Mouse (Mus musculus) c-Kit-positive CD71-negative TER-119-negative erythroid progenitor cells, embryonic 14.5 days (primary cell): ENCODE data around the gene Nod1.
"Not testable (repeated sequence)": the region's sequence is repeated elsewhere in the genome, so short reads cannot be mapped to it uniquely, and the experiment has no call there.

Source experiments
- DNase-seq: peaks from one replicate; pipeline ENCODE4 v3.0.0-alpha.2; 2013; ENCODE audit warnings: low read depth

The Nod1 gene

DNA sequence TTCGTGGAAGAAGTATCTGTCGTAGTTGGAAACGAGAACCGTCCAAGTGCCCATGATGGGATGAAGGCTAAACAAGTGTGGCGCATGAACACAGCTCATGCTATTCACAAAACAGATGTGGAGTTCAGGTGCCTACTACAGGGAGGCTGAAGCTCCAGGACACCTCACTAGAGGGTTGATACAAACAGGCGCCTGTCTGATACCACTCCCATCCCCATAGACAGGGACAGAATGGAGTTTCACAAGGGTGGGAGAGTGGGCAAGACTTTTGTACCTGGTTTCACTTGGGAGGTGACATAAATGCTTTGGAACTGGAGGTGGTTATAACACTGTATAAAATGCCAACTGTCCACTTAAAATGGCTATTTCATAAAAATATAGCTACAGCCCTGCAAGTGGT is 7.0 kb upstream of the Nod1 start:
- no peak for DNase-seq

DNA sequence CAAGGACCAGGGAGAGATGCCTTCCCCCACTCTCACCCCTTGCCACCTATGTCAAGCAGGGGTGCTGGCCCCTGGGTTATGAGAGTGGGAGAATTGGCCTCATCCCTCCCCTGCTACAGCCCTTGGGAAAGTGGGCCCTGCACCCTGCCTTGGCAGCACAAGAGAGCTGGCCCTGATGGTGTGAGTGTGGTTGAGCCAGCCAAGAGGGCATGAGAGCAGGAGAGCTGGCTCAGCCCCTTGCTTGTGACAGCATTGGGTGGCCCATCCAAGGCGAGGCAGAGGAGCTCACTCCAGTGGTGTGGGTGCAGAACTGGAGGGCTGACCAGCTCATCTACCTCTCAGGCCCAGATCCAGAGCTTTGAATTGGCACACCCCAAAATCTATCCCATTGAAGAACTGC is 3.2 kb upstream of the Nod1 start:
- no peak for DNase-seq

DNA sequence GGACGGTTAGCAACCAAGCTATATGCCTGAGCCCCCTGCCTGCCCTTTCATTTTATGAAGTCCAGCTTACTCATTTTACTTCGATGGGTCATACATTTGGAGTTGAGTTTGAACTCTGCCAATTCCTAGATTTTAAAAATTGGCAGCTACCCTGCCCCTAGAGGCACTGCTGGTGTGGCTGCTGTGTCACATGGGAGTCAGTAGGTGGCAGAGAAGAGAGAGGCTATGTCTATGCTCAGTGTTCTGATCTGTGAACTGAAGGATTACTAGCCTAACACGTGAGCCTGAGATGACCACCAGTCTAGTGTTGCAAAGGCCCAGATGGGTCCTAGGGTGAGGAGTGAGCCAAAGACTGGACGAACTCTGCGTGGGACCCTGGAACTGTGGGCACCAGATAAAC is 2.1 kb upstream of the Nod1 start:
- DNase-seq = no peak

DNA sequence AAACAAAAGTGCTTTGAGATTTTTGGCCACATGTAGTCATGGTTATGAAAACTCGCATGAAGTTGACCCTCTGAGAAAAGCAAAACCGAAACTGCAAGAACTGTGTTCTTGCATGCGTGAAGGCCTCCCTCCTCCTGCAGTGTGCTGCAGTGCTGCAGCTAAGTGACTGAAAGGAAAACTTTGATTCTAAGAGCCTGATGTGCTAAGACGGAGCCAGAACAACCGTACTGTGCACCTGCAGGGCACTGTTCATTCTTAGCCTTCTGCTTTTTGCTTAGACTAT is 458 bp upstream of the Nod1 start:
- DNase-seq = no peak

DNA sequence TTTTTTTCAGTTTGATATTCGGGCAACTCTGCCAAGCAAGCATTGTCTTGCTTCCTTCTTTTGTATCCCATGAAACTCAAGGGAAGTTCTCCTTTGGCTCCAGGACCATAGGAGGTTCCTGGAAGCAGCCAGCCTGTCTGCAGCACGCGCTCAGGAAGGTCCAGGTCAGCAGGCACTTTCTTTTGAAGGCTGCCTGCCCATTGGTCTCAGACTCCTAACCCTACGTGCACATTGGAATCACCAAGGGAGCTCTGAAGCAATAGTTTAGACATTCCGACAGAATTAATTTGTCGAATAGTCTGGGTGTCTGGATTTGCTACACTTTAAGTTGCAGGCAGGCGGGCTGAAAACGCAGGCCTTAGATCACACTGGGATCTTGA is 691 bp downstream of the Nod1 start:
- no peak for DNase-seq

DNA sequence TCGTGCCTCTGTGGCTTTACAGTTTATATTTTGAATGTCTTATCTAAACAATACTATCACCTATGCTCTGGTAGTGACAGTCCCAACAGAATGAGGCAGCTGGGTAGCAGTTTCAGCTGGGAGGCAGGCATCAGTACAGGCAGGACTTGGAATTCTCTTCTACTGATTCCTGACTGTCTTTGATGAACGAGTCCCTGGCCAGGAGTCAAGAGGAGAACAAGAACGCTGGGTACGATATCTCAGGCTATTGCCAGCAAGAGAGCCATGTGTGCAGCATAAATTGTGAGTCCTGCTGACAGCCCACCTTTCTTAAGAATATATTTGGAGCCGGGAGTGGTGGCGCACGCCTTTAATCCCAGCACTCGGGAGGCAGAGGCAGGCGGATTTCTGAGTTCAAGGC is 1.9 kb downstream of the Nod1 start:
- DNase-seq = no peak

DNA sequence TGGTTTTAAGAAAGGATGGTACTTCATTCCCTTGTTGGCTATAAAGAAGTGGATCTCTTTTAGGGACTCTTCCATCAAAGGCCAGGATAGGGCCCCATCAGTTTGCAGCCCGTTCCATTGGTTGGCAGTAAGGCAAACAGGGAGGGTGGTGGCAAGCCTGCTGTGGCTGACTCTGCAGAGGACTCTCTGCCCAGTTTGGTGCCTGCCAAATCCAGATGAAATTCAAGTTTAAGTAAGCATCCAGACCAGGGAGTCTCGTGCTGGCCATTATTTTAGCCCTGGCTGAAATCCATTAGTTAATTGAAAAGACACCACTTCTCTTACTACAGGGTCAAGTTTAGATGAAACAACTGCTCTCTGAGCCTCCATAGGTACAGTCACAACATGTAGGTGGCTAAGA is 2.6 kb downstream of the Nod1 start:
- DNase-seq = no peak

DNA sequence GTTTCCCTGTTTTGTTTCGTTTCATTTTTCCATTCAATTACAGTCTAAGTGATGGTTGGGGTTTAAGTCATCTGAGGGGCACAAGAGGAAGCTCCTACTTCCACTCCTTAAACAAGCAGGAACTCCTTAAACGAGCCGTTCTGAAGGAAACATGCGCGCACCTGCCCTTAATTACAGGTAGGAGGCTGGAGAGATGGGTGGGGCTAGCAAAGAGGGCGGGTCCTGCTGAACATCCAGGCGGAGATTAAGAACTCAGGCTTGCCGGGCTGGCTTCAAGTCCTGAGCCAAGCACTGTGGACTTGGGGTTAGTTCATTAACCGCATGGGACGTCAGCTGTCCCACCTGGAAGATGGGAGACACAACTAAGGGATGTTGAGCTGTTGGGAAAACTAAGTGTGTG is 4.8 kb downstream of the Nod1 start:
- no peak for DNase-seq

DNA sequence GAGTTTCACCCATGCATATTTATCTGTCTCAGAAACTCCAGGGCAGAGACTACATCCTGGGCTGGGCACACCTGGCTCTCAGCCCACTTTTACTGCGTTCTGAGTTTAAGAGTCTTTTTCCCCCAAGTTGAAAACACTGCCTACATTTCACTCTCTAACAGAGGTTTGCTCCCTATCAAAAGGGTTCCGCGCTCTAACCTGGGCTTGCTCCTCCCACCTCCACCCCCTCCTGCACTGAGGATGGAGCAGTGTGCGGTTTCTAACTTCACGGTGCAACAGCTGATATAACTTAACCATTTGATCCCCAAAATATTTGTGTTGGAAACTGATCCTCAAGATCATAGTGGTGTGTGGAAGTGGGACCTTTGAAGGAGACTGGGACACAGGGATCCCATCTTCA is 7.2 kb downstream of the Nod1 start:
- no peak for DNase-seq

DNA sequence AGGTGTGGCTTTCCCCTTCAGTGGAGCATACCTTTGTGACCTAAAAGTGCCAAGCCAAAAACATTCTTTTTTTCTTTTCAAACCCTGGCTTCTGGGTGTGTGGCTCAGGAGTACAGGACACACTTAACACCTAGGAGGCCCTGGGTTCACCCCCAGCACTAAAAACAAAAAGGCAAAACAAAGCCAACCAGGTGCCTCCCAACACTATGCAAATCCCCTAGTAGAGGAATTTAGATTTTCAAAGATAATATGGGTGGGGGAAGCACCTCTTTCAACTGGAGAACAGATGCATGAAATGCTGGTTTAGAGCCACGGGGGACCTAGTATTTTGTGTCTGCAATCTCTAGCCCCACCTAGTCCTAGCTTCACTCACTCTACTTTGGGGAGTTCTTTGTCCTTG is 7.7 kb downstream of the Nod1 start:
- DNase-seq = no peak

DNA sequence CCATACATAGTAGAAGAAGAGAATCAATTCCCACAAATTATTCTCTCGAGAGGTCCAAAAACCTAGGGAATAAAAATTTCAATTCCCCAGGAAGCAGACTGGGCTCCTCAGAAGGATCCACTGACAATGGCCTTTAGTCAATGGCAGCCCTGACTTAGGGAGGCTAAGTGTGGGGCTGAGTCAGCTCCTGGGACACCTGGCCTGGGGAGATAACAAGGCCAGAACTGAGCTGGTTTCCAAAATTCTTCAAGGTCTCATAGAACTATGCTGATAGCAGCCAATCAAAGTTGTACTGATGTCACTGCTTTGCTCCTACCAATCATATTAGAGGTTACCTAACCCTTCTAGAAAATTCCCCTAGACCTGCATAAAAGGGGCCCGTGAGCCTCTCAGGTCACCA is 8.8 kb downstream of the Nod1 start:
- DNase-seq = no peak

DNA sequence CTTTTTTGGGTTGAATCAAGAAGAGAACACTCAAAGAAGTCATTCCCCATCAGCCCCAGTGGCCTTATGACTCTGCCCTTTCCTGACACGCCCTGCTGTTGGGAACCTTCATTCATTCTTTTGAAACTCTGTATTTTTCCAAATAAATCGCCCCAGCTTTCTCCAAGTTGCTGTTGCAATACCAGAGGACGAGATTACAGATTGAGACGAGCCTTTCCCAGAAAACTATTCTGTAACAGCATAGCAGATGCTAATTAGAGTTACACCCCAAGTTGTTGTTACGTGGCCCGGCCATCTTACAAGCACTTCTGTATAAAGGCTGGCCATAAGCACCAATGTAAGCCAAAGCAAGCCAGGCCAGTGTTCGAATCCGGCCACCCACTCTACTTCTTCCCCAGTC is 14.8 kb downstream of the Nod1 start:
- DNase-seq = no peak

DNA sequence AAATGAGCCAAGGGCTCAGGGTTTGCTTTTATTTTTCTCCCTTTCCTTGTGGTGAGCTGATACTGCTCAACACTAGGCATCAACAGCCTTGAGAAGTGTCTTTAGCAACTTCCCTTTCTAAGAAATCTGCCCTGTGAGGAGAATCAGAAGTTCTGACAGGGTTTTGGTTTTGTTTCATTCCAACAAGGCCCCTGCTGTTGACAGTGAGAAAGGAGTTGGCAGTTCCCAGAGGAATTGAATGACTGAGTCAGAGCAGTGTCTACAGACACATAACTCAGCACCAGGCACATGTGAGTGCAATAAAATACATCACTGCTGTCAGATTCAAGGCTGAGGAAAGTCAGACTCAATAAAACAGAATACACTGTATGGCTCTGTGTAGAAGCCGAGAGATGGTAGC is 16.0 kb downstream of the Nod1 start:
- no peak for DNase-seq

DNA sequence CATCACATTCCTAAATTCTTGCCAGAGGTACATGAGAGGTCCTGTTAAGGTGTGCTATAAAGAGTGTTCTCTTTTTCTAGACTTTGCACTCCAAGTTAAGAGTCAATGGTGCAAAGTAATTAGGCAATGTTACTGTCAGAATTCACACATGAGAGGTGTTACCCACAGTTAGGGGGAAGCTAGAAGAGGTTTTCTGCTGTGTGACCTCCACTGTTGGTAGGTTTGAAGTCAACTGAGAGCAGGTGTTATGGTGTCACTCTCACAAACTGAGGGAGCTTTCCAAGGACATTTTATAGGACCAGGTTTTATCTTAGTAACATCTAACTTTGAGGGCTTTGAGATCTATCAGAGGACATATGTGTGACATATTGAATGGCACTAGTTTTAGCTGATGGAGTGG is 16.5 kb downstream of the Nod1 start:
- no peak for DNase-seq

DNA sequence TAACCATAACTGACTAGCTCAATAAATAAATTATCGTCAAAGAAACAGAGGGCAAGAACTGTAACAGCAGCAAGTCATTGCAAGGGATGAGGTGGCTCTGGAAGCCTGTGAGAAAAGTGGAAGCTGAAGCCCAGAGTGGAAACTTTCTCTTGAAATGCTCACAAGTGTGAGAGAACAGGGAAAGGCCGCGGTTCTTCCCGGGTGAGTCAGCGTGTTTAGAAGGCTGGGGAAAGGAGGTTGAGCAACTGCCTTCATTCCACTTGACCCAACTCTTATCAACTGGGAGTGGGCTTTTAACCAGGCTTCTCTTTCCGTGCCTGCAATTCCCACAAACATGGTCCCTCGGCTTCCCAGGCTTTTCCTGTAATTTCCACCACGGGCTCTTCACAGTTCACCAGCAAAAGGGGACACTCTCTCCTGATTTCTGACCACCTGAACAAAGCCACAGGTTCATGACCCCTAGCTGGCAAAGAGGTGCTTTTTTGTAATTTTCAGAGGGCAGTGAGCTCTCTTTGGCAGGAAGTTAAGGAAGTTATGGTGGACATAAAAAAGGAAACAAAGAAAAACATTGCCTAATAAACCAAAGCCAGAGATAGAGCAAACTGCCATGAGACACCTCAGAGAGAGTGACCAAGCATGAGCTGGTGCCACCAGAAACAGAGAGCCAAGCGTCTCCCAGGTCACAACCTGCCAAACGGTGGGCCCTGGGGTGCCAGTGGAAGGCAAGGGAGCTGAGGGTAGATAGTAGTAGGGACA is 17.6 kb downstream of the Nod1 start:
- DNase-seq = no peak

DNA sequence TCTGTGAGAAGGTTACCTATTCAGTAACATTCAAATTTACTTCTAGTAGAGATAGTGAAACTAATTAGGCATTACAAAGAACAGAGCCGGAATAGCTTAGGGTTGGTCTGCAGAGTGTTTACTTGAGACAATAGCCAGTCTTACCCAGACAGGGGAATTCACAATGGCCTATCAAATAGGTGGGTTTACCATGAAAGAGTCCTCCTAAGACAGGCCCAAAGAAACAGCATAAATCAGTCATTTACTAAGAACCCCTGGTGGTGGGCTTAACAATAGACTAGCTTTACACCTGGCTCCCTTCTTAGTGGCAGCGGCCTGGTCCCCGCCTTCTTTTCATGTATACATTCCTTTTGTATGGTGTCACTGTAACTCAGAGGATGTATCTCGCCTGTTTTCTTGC is 19.0 kb downstream of the Nod1 start:
- not testable (repeated sequence) for DNase-seq

DNA sequence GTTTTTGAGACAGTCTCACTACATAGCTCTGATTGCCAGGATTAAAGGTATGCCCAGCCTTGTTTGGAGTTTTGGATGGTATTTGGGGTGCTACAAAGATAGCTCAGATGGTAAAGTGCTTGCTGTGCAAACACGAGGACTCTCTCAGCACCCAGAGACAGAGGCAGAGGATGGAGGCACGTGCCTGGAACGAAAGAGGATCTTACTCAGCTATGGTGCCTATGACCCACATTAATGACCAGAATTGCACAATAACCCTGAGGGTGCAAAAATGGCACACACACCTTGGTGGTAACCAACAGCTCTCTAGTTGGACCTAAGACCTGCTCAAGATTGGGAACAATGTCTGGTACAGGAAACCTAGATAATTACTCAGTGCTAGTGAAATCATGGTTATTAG is 19.9 kb downstream of the Nod1 start:
- DNase-seq = no peak

DNA sequence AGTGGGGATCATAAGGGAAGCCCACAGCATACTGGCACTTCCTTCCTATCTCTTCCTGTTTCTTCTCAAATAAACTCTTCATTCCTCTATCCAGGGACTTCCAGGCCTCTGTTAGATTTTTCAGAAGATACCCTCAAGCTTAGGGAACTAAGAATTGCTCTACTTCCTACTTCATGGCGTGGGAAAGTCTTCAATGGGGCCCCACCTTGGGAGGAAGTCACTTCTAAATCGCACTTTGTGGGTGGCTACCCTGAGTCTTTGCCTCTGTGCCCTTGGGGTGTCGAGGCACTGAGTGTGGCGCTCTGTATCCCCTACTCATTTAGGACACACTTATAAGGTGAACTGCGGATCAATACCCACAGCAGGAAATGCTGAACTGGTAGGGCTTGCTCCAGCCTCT is 23.7 kb downstream of the Nod1 start:
- DNase-seq = no peak

DNA sequence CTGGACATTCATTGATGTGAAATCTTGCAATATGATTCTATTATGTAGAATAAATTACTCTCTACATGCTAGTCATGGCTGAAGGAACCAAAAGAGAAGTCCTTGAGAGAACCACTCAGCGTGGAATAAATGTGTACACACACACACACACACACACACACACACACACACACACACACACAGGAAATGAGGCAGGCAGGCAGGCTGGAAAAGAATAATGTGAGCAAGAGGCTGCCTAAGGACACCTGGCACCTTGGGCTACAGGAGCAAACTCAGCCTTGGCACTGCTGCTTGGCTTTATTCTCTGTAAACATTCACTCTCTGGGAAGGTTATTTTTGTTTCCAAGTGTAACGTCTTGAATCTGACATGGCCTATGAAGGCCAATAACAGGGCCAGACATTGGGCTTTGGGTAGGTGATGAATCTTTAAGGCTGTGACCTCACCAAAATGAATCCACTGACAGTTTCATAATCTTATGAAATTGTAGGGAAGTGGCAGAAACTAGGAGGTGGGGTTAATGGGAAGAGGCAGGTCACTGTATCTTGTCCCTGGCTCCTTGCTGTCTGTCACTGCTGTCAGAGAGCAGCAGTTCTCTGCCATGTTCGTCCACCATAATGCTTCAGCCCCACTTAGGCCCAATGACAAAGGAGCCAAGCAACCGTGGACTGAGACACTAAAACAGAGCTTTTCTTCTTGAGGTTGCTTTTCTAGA is 26.0 kb downstream of the Nod1 start:
- no peak for DNase-seq

DNA sequence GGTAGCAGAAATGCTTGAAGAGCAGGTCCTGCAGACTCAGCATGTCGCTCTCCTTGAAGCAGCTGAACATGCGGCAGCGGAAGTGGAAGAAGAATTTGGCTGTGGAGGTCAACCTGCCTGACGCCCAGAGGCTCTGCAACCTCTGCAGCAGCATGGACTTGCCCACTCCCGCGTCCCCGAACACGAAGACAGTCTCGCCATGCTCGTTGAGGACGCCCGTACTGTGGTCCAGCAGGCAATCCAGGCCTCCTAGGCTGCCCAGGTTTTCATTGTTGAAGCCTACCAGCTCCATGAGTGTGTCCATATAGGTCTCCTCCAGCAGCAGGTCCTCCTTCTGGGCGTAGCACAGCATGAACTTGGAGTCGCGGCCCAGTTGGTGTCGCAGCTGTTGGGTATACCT is 27.9 kb downstream of the Nod1 start:
- DNase-seq = no peak

DNA sequence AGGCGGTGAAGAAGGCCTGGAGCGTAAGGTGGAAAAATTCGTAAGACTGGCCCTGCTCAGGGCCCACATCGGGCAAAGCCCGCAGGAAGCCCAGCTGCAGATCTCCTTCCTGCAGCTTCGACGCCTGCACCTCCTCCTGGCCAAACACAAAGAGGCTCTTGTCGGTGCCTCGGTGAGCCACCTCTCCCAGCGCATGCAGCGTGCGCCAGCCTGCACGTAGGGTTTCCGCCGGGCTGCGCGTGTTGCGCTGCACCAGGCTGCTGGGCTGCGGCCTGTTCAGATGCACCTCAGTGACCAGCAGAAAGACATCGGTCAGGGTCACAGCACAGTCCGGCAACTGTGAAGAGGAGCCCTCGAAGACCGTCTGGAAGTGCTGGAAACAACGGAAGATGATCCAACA is 28.7 kb downstream of the Nod1 start:
- no peak for DNase-seq

DNA sequence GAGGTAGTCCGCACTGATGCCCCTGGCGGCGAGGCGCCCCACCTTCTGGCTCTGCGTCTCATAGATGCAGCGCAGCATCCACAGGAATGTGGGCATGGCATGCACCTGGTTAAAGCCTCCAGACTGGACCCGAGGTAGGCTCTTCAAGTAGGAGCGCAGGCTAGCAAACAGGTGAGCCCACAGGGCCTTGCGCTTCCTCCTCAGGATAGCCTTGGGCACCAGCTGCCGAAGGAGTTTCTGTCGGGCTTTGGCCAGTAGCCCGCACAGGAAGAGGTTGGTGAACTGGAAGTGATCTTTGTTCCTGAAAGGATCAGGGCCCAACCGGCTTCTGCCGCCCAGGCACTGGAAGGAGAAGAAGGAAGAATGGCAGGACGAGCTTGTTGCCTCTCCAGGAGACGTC is 29.1 kb downstream of the Nod1 start:
- no peak for DNase-seq

DNA sequence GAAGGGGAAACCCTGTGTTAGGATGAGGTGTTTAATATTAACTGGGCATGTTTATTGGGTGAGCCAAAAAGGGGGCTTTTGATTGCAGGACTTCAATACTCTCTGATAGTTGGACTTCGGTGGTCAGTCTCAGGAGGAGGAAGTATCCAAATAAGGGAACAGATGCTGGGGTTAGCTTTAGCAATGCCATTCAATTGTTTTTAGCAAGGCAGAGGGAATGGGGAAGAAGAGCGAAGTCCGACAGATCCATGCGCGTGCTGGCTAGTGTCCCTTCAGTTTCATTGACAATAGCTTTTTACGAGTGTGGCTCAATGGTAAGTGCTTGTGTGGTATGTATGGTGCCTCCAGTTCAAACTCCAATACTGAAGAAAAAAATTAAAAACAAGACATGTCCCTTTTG is 31.3 kb downstream of the Nod1 start:
- no peak for DNase-seq

DNA sequence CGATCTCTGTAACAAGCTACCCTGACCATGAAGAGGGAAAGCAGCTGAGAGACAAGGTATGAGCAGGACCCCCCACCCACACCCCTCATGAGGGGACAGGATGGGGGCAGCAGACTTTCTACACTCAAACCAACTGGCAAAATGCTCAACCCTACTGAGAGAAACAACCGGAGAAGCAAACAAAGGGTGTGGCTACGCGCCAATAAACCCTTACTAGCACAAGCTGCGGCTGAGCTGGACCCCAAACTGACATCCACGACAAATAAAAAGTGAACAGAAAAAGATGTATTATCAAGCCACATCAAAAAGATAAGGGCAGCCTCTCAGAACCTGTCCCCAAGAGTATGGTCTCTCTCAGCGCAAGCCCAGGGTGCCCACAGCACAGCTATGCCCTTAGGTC is 32.3 kb downstream of the Nod1 start:
- no peak for DNase-seq
